Mouse (Mus musculus): ENCODE measurements around the gene Gm10320.

- TF ChIP-seq CTCF (IDR thresholded peaks at IDR 0.05; ENCODE audit: borderline replicate concordance, control insufficient read depth, extremely low read depth, insufficient read depth, low read length, poor library complexity) (no peak), POLR2A (IDR thresholded peaks at IDR 0.05; ENCODE audit: control insufficient read depth, extremely low read depth, insufficient read depth, low read length, poor library complexity) (no peak)
These were observed 5.1 kb downstream of the Gm10320 start for GRCm38 (mm10) chr13:98486726-98487125.
